Mouse (Mus musculus) MEL (cell line): ENCODE data around the gene Slc25a43. TPM values are rescaled to one million over a fixed set of nuclear protein-coding genes. Genes with fewer than 3 reads are reported as not detected.

Experiments used
- DNase-seq: peaks from one replicate; pipeline ENCODE4 v3.0.0; 2011; ENCODE audit warnings: low read depth, low spot score
- H3K27ac ChIP-seq: 2 replicates; pipeline ENCODE4 v1.5.1; 2012; ENCODE audit warnings: low read depth, mild to moderate bottlenecking, control low read depth, low read length, moderate library complexity; ENCODE audit not compliant: control insufficient read depth
- H3K27me3 ChIP-seq, 2 experiments: fragments of 150-350 bp in 1 of 2; sonication (generic) in 1 of 2; 2 replicates each; pipeline ENCODE4 v1.6.1; 2012; ENCODE audit warnings: low read length in 2 of 2, mild to moderate bottlenecking in 2 of 2, improper control_type of control experiment in 1 of 2, moderate library complexity in 1 of 2; ENCODE audit not compliant: insufficient read depth in 2 of 2, control insufficient read depth in 1 of 2
- H3K36me3 ChIP-seq, 2 experiments: 2 replicates each; pipeline ENCODE4 v1.6.1; 2012 to 2014; ENCODE audit warnings: low read length in 2 of 2, improper control_type of control experiment in 1 of 2, inconsistent platforms in 1 of 2, mild to moderate bottlenecking in 1 of 2; ENCODE audit not compliant: insufficient read depth in 2 of 2, control insufficient read depth in 1 of 2
- H3K4me1 ChIP-seq, 2 experiments: fragments of 150-350 bp in 1 of 2; sonication (generic) in 1 of 2; 2 replicates each; pipeline ENCODE4 v1.6.1; 2012; ENCODE audit warnings: low read length in 2 of 2, improper control_type of control experiment in 1 of 2, mild to moderate bottlenecking in 1 of 2; ENCODE audit not compliant: insufficient read depth in 2 of 2, control insufficient read depth in 1 of 2
- H3K4me3 ChIP-seq, 2 experiments: fragments of 150-350 bp in 1 of 2; sonication (generic) in 1 of 2; 2 replicates each; pipeline ENCODE4 v1.5.1; 2012; ENCODE audit warnings: low read depth in 2 of 2, low read length in 2 of 2, mild to moderate bottlenecking in 2 of 2, moderate library complexity in 2 of 2, control low read depth in 1 of 2, improper control_type of control experiment in 1 of 2; ENCODE audit not compliant: control insufficient read depth in 1 of 2, insufficient read depth in 1 of 2
- H3K79me2 ChIP-seq: 2 replicates; pipeline ENCODE4 v1.6.1; 2012; ENCODE audit warnings: mild to moderate bottlenecking, low read length, moderate library complexity; ENCODE audit not compliant: control insufficient read depth, poor library complexity, insufficient read depth
- H3K9ac ChIP-seq: 2 replicates; pipeline ENCODE4 v1.6.1; 2012; ENCODE audit warnings: low read depth, mild to moderate bottlenecking, control low read depth, low read length, moderate library complexity; ENCODE audit not compliant: control insufficient read depth, poor library complexity, severe bottlenecking
- H3K9me3 ChIP-seq: fragments of 150-350 bp; sonication (generic); replicated peaks from 2 replicates; pipeline ENCODE4 v1.6.1; 2012; ENCODE audit warnings: mild to moderate bottlenecking, low read length, improper control_type of control experiment, moderate library complexity; ENCODE audit not compliant: insufficient read depth
- BHLHE40 ChIP-seq: IDR thresholded peaks from 2 replicates; pipeline ENCODE4 v1.6.1; 2012; ENCODE audit warnings: low read depth, mild to moderate bottlenecking, inconsistent platforms, low read length, improper control_type of control experiment, borderline replicate concordance
- CHD1 ChIP-seq: IDR thresholded peaks from 2 replicates; pipeline ENCODE4 v1.6.1; 2012; ENCODE audit warnings: low read depth, mild to moderate bottlenecking, inconsistent platforms, low read length, improper control_type of control experiment
- CHD2 ChIP-seq: IDR thresholded peaks from 2 replicates; pipeline ENCODE4 v1.6.1; 2011; ENCODE audit warnings: low read length, improper control_type of control experiment
- ELF1 ChIP-seq: IDR thresholded peaks from 2 replicates; pipeline ENCODE4 v1.6.1; 2014; ENCODE audit warnings: low read depth, mild to moderate bottlenecking, inconsistent platforms, low read length, improper control_type of control experiment, moderate library complexity
- EP300 ChIP-seq, 2 experiments: IDR thresholded peaks; 2 replicates each; pipeline ENCODE4 v1.6.1; 2011; ENCODE audit warnings: improper control_type of control experiment in 2 of 2, low read length in 2 of 2, low read depth in 1 of 2, mild to moderate bottlenecking in 1 of 2
- ETS1 ChIP-seq: IDR thresholded peaks from 2 replicates; pipeline ENCODE4 v1.6.1; 2012; ENCODE audit warnings: low read depth, mild to moderate bottlenecking, inconsistent platforms, low read length, improper control_type of control experiment, moderate library complexity
- GATA1 ChIP-seq: IDR thresholded peaks from 2 replicates; pipeline ENCODE4 v1.6.1; 2011; ENCODE audit warnings: low read depth, low read length, improper control_type of control experiment
- JUND ChIP-seq: IDR thresholded peaks from 2 replicates; pipeline ENCODE4 v1.6.1; 2011; ENCODE audit warnings: low read depth, mild to moderate bottlenecking, improper control_type of control experiment, low read length
- KAT2A ChIP-seq: conservative IDR thresholded peaks from 2 replicates; pipeline ENCODE4 v1.6.1; 2012; ENCODE audit warnings: low read depth, low read length, improper control_type of control experiment, inconsistent platforms
- MAFK ChIP-seq: IDR thresholded peaks from 2 replicates; pipeline ENCODE4 v1.6.1; 2011; ENCODE audit warnings: low read depth, mild to moderate bottlenecking, low read length, improper control_type of control experiment, borderline replicate concordance
- MXI1 ChIP-seq: IDR thresholded peaks from 2 replicates; pipeline ENCODE4 v1.6.1; 2011; ENCODE audit warnings: mild to moderate bottlenecking, low read depth, low read length, improper control_type of control experiment
- MYC ChIP-seq: IDR thresholded peaks from 2 replicates; pipeline ENCODE4 v1.6.1; 2011; ENCODE audit warnings: low read depth, mild to moderate bottlenecking, low read length, improper control_type of control experiment, moderate library complexity
- POLR2A ChIP-seq, 2 experiments: IDR thresholded peaks; 2 replicates each; pipeline ENCODE4 v1.6.1; 2011 to 2012; ENCODE audit warnings: low read length in 2 of 2, mild to moderate bottlenecking in 2 of 2, control low read depth in 1 of 2, improper control_type of control experiment in 1 of 2, low read depth in 1 of 2, moderate library complexity in 1 of 2; ENCODE audit not compliant: control insufficient read depth in 1 of 2, insufficient read depth in 1 of 2, poor library complexity in 1 of 2
- RAD21 ChIP-seq: IDR thresholded peaks from 2 replicates; pipeline ENCODE4 v1.6.1; 2011; ENCODE audit warnings: mild to moderate bottlenecking, low read depth, low read length, improper control_type of control experiment
- SIN3A ChIP-seq: IDR thresholded peaks from 2 replicates; pipeline ENCODE4 v1.6.1; 2012; ENCODE audit warnings: low read length, improper control_type of control experiment, inconsistent platforms
- SMC3 ChIP-seq: IDR thresholded peaks from 2 replicates; pipeline ENCODE4 v1.6.1; 2011; ENCODE audit warnings: low read depth, low read length, improper control_type of control experiment
- TCF12 ChIP-seq: IDR thresholded peaks from 2 replicates; pipeline ENCODE4 v1.6.1; 2014; ENCODE audit warnings: low read depth, mild to moderate bottlenecking, inconsistent platforms, low read length, improper control_type of control experiment, moderate library complexity
- UBTF ChIP-seq: IDR thresholded peaks from 2 replicates; pipeline ENCODE4 v1.6.1; 2012; ENCODE audit warnings: low read depth, mild to moderate bottlenecking, inconsistent platforms, low read length, improper control_type of control experiment, moderate library complexity, borderline replicate concordance; ENCODE audit not compliant: insufficient read depth
- USF1 ChIP-seq: IDR thresholded peaks from 2 replicates; pipeline ENCODE4 v1.6.1; 2014; ENCODE audit warnings: low read depth, mild to moderate bottlenecking, inconsistent platforms, low read length, improper control_type of control experiment, moderate library complexity
- USF2 ChIP-seq, 2 experiments: IDR thresholded peaks; 2 replicates each; pipeline ENCODE4 v1.6.1; 2011 to 2012; ENCODE audit warnings: improper control_type of control experiment in 2 of 2, low read length in 2 of 2, borderline replicate concordance in 1 of 2, inconsistent platforms in 1 of 2, low read depth in 1 of 2, mild to moderate bottlenecking in 1 of 2; ENCODE audit not compliant: insufficient read depth in 1 of 2
- ZC3H11A ChIP-seq: IDR thresholded peaks from 2 replicates; pipeline ENCODE4 v1.6.1; 2012; ENCODE audit warnings: low read depth, mild to moderate bottlenecking, inconsistent platforms, low read length, improper control_type of control experiment
- ZNF384 ChIP-seq: IDR thresholded peaks from 2 replicates; pipeline ENCODE4 v1.6.1; 2012; ENCODE audit warnings: low read depth, mild to moderate bottlenecking, inconsistent platforms, low read length, improper control_type of control experiment
- polyA plus RNA-seq, 2 experiments: library from polyadenylated mRNA; stranded (reverse) in 1 of 2; unstranded in 1 of 2; fragments of >175 nt in 1 of 2; fragments of >200 nt in 1 of 2; gene quantifications; 2 replicates each; pipeline versions ENCODE4 v1.2.1 to v1.2.4; 2012; ENCODE audit warnings: low replicate concordance in 2 of 2, low read depth in 1 of 2; ENCODE audit not compliant: insufficient read length in 2 of 2, insufficient read depth in 1 of 2, missing spikeins in 1 of 2
- total RNA-seq: library from RNA; depleted of rRNA; stranded (reverse); fragments of 300-350 nt; gene quantifications from 2 replicates; pipeline ENCODE4 v1.2.3, GENCODE M21; 2012

Slc25a43 gene
- total and polyA plus RNA-seq, 3 experiments, result 1.4 to 8.3 TPM; not detected in 1

GRCm38 (mm10) chrX:36762289-36762688, 18.8 kb downstream of the Slc25a43 start:
- no peak overlapping the region for H3K4me3 ChIP-seq
- no peak for DNase-seq
- H3K36me3 ChIP-seq, result peaks cover 0 to 7% of the 10 kb centered on the region in 2 experiments; a peak in 2 of 4 replicates
- no peak overlapping the region for H3K27ac ChIP-seq
- H3K27me3 ChIP-seq, result no peaks in the 10 kb centered on the region
- no peak overlapping the region for H3K9ac ChIP-seq
- TF ChIP-seq JUND (no peak), UBTF (no peak), RAD21 (no peak), MYC (no peak), POLR2A (IDR thresholded peaks at IDR 0.05; ENCODE audit: control insufficient read depth in 1 of 2, insufficient read depth in 1 of 2, low read depth in 1 of 2, low read length in 2 of 2, poor library complexity in 1 of 2) (no peak), SMC3 (no peak), CHD2 (no peak), USF2 (IDR thresholded peaks at IDR 0.05; ENCODE audit: borderline replicate concordance in 1 of 2, insufficient read depth in 1 of 2, low read depth in 1 of 2, low read length in 2 of 2) (no peak), TCF12 (no peak), CHD1 (no peak), ELF1 (no peak), SIN3A (no peak), ZC3H11A (no peak), MAFK (no peak)
- H3K9me3 ChIP-seq, result no peaks in the 10 kb centered on the region
- no peaks in the 10 kb centered on the region for H3K79me2 ChIP-seq
- peaks cover 11 to 16% of the 10 kb centered on the region in 2 experiments for H3K4me1 ChIP-seq

DNA sequence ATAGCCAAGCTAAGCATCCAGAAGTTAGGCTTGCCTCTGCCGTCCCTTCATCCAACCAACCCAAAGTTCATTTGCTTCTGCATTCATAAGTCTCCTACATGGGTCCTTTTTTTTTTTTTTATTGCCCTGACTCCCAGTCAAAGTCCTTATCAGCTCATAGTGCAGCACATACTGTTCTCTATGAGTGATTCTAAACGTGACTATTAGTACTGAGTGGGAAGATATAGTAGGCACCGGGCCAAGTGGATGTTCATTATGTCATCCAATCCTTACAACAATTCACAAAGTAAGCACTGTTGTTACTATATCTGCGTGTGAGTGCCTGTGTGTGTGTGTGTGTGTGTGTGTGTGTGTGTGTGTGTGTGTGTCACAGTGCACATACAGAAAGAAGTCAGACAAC, 19.4 kb downstream of the Slc25a43 start:
- peaks cover 11 to 16% of the 10 kb centered on the region in 2 experiments for H3K4me1 ChIP-seq
- DNase-seq, result peak; percentile 67
- H3K9ac ChIP-seq, result no peak overlapping the region
- peaks cover 0 to 7% of the 10 kb centered on the region in 2 experiments; a peak in 2 of 4 replicates for H3K36me3 ChIP-seq
- H3K4me3 ChIP-seq, result no peak overlapping the region
- H3K27ac ChIP-seq, result no peak overlapping the region
- TF ChIP-seq KAT2A (no peak), ETS1 (peak; percentile 75), EP300 (IDR thresholded peaks at IDR 0.05; ENCODE audit: low read depth in 1 of 2, low read length in 2 of 2) (peak in 1 of 2 experiments; percentile 9; a peak in 1 of 4 replicates), ZNF384 (peak; percentile 86), GATA1 (peak; percentile 42; the same call in 1 of the 2 replicates), BHLHE40 (peak; percentile 95), USF1 (no peak), MXI1 (no peak)
- no peaks in the 10 kb centered on the region for H3K27me3 ChIP-seq
- no peaks in the 10 kb centered on the region for H3K79me2 ChIP-seq
- no peaks in the 10 kb centered on the region for H3K9me3 ChIP-seq
